Mouse (Mus musculus) liver, postnatal 0 days (tissue): ENCODE data around the gene Odc1.

Experiments
- CTCF ChIP-seq: sonication (generic); IDR thresholded peaks from 2 replicates; pipeline ENCODE4 v1.5.1; 2016; ENCODE audit warnings: antibody characterized with exemption, low read depth
- EP300 ChIP-seq: IDR thresholded peaks from 2 replicates; pipeline ENCODE4 v1.6.1; 2016; ENCODE audit warnings: antibody characterized with exemption, low read depth, mild to moderate bottlenecking

- TF ChIP-seq CTCF (no peak), EP300 (no peak)
Measured at GRCm38 (mm10) chr12:17557967-17558345, 13.4 kb downstream of the Odc1 start.
